Mouse (Mus musculus): ENCODE results near the gene Erich6b. TPM values are rescaled to one million over a fixed set of nuclear protein-coding genes. Genes with fewer than 3 reads are reported as not detected.

The Erich6b gene
- not detected in 2 replicates for polyA plus RNA-seq (2016; fragmentation: Nextera tagmentation; extraction: Ambion mirVana)

GRCm38 (mm10) chr14:75642080-75642479, at the start of gene Erich6b:
TSS of gene Erich6b (plus strand) at chr14:75642259.
- no peak within 1 kb of the TSS for H3K27ac ChIP-seq (ENCODE audit: poor library complexity, severe bottlenecking)
- H3K36me3 ChIP-seq = no peaks in the 10 kb centered on the region
- H3K4me1 ChIP-seq (replicated peaks) = no peaks in the 10 kb centered on the region
- no peaks in the 10 kb centered on the region for H3K27me3 ChIP-seq (replicated peaks)
- ATAC-seq (ENCODE audit: insufficient number of reproducible peaks, low FRiP score) = no peak
- H3K9ac ChIP-seq = no peak within 1 kb of the TSS
- no peak within 1 kb of the TSS for H3K4me2 ChIP-seq
- H3K4me3 ChIP-seq = no peak within 1 kb of the TSS
- 78% methylated on average over 8 of the region's 8 CpGs for WGBS
- H3K9me3 ChIP-seq (replicated peaks) = 0 out of 2 replicates have a peak, but pooled peaks cover 4% of the 10 kb centered on the region

GRCm38 (mm10) chr14:75592978-75593377, 49.1 kb upstream of the Erich6b start, which contains the start of gene Spert:
TSS of gene Spert (minus strand) at chr14:75593116.
- H3K4me1 ChIP-seq (replicated peaks) = no peaks in the 10 kb centered on the region
- no peak within 1 kb of the TSS for H3K27ac ChIP-seq (ENCODE audit: poor library complexity, severe bottlenecking)
- ATAC-seq (ENCODE audit: insufficient number of reproducible peaks, low FRiP score) = no peak
- H3K4me3 ChIP-seq = no peak within 1 kb of the TSS
- no peaks in the 10 kb centered on the region for H3K36me3 ChIP-seq
- WGBS = 59% methylated on average over 3 of the region's 3 CpGs
- no peak within 1 kb of the TSS for H3K4me2 ChIP-seq
- no peaks in the 10 kb centered on the region for H3K9me3 ChIP-seq (replicated peaks)
- no peak within 1 kb of the TSS for H3K9ac ChIP-seq
- H3K27me3 ChIP-seq (replicated peaks) = no peaks in the 10 kb centered on the region

GRCm38 (mm10) chr14:75609176-75609575, 32.9 kb upstream of the Erich6b start:
- Histone ChIP-seq H3K4me2 (no peak overlapping the region), H3K4me1 (replicated peaks) (no peaks in the 10 kb centered on the region), H3K9ac (no peak overlapping the region), H3K4me3 (no peak overlapping the region), H3K27me3 (replicated peaks) (peaks cover 8% of the 10 kb centered on the region; the same call in 1 of the 2 replicates), H3K36me3 (no peaks in the 10 kb centered on the region), H3K9me3 (replicated peaks) (no peaks in the 10 kb centered on the region), H3K27ac (ENCODE audit: poor library complexity, severe bottlenecking) (no peak overlapping the region)
- 85% methylated on average over 2 of the region's 2 CpGs for whole genome bisulfite sequencing
- no peak for ATAC-seq (ENCODE audit: insufficient number of reproducible peaks, low FRiP score)

- H3K9me3 ChIP-seq (replicated peaks) = no peaks in the 10 kb centered on the region
- 82% methylated on average over 6 of the region's 6 CpGs for WGBS
- H3K36me3 ChIP-seq = no peaks in the 10 kb centered on the region
- H3K27me3 ChIP-seq (replicated peaks) = no peaks in the 10 kb centered on the region
- no peak overlapping the region for H3K4me2 ChIP-seq
- no peak overlapping the region for H3K27ac ChIP-seq (ENCODE audit: poor library complexity, severe bottlenecking)
- no peaks in the 10 kb centered on the region for H3K4me1 ChIP-seq (replicated peaks)
- no peak overlapping the region for H3K4me3 ChIP-seq
- no peak for ATAC-seq (ENCODE audit: insufficient number of reproducible peaks, low FRiP score)
- no peak overlapping the region for H3K9ac ChIP-seq
These were observed 25.7 kb upstream of the Erich6b start for GRCm38 (mm10) chr14:75616375-75616774.

- WGBS = 72% methylated on average over 7 of the region's 7 CpGs
- H3K9ac ChIP-seq = no peak overlapping the region
- H3K4me3 ChIP-seq = no peak overlapping the region
- H3K4me2 ChIP-seq = no peak overlapping the region
- H3K4me1 ChIP-seq (replicated peaks) = no peaks in the 10 kb centered on the region
- H3K9me3 ChIP-seq (replicated peaks) = no peaks in the 10 kb centered on the region
- H3K27ac ChIP-seq (ENCODE audit: poor library complexity, severe bottlenecking) = no peak overlapping the region
- no peaks in the 10 kb centered on the region for H3K36me3 ChIP-seq
- no peaks in the 10 kb centered on the region for H3K27me3 ChIP-seq (replicated peaks)
- no peak for ATAC-seq (ENCODE audit: insufficient number of reproducible peaks, low FRiP score)
These were observed 19.1 kb upstream of the Erich6b start for GRCm38 (mm10) chr14:75622984-75623383.

- H3K27ac ChIP-seq (ENCODE audit: poor library complexity, severe bottlenecking) = no peak overlapping the region
- no peaks in the 10 kb centered on the region for H3K36me3 ChIP-seq
- H3K9me3 ChIP-seq (replicated peaks) = no peaks in the 10 kb centered on the region
- H3K27me3 ChIP-seq (replicated peaks) = no peaks in the 10 kb centered on the region
- no peak overlapping the region for H3K4me3 ChIP-seq
- H3K4me1 ChIP-seq (replicated peaks) = no peaks in the 10 kb centered on the region
- no peak overlapping the region for H3K4me2 ChIP-seq
- H3K9ac ChIP-seq = no peak overlapping the region
- 73% methylated on average over 8 of the region's 8 CpGs for whole genome bisulfite sequencing
- no peak for ATAC-seq (ENCODE audit: insufficient number of reproducible peaks, low FRiP score)
These were observed 13.2 kb upstream of the Erich6b start for GRCm38 (mm10) chr14:75628870-75629269.

GRCm38 (mm10) chr14:75635350-75635749, 6.7 kb upstream of the Erich6b start:
- 47% methylated on average over 12 of the region's 12 CpGs for WGBS
- Histone ChIP-seq H3K9ac (no peak overlapping the region), H3K4me3 (no peak overlapping the region), H3K4me1 (replicated peaks) (peaks cover 6% of the 10 kb centered on the region; the same call in 1 of the 2 replicates), H3K36me3 (no peaks in the 10 kb centered on the region), H3K27ac (ENCODE audit: poor library complexity, severe bottlenecking) (peak overlapping the region; percentile 29; the same call in 1 of the 2 replicates), H3K4me2 (peak overlapping the region; percentile 14; the same call in 1 of the 2 replicates), H3K27me3 (replicated peaks) (no peaks in the 10 kb centered on the region), H3K9me3 (replicated peaks) (no peaks in the 10 kb centered on the region)
- ATAC-seq (ENCODE audit: insufficient number of reproducible peaks, low FRiP score) = peak; percentile 75; the same call in 1 of the 2 replicates

- Histone ChIP-seq H3K9ac (no peak overlapping the region), H3K9me3 (replicated peaks) (no peaks in the 10 kb centered on the region), H3K4me2 (peak overlapping the region; percentile 14; the same call in 1 of the 2 replicates), H3K36me3 (no peaks in the 10 kb centered on the region), H3K4me1 (replicated peaks) (peaks cover 6% of the 10 kb centered on the region; the same call in 1 of the 2 replicates), H3K4me3 (no peak overlapping the region), H3K27me3 (replicated peaks) (no peaks in the 10 kb centered on the region), H3K27ac (ENCODE audit: poor library complexity, severe bottlenecking) (no peak overlapping the region)
- ATAC-seq (ENCODE audit: insufficient number of reproducible peaks, low FRiP score) = no peak
- WGBS = 56% methylated on average over 7 of the region's 7 CpGs
These were observed 6.0 kb upstream of the Erich6b start for GRCm38 (mm10) chr14:75636107-75636506.

GRCm38 (mm10) chr14:75637641-75638040, 4.4 kb upstream of the Erich6b start:
- Histone ChIP-seq H3K36me3 (no peaks in the 10 kb centered on the region), H3K9me3 (replicated peaks) (no peaks in the 10 kb centered on the region), H3K4me1 (replicated peaks) (peaks cover 6% of the 10 kb centered on the region; the same call in 1 of the 2 replicates), H3K4me2 (no peak overlapping the region), H3K9ac (no peak overlapping the region), H3K4me3 (no peak overlapping the region), H3K27ac (ENCODE audit: poor library complexity, severe bottlenecking) (no peak overlapping the region), H3K27me3 (replicated peaks) (no peaks in the 10 kb centered on the region)
- ATAC-seq (ENCODE audit: insufficient number of reproducible peaks, low FRiP score) = no peak
- 74% methylated on average over 4 of the region's 4 CpGs for WGBS

GRCm38 (mm10) chr14:75640846-75641245, 1.2 kb upstream of the Erich6b start:
- H3K4me3 ChIP-seq = no peak overlapping the region
- no peaks in the 10 kb centered on the region for H3K36me3 ChIP-seq
- H3K27ac ChIP-seq (ENCODE audit: poor library complexity, severe bottlenecking) = no peak overlapping the region
- H3K4me2 ChIP-seq = no peak overlapping the region
- WGBS = 78% methylated on average over 2 of the region's 2 CpGs
- peaks cover 6% of the 10 kb centered on the region; the same call in 1 of the 2 replicates for H3K4me1 ChIP-seq (replicated peaks)
- no peaks in the 10 kb centered on the region for H3K27me3 ChIP-seq (replicated peaks)
- no peak for ATAC-seq (ENCODE audit: insufficient number of reproducible peaks, low FRiP score)
- H3K9me3 ChIP-seq (replicated peaks) = 0 out of 2 replicates have a peak, but pooled peaks cover 4% of the 10 kb centered on the region
- H3K9ac ChIP-seq = no peak overlapping the region

- WGBS = 67% methylated on average over 6 of the region's 6 CpGs
- Histone ChIP-seq H3K27ac (ENCODE audit: poor library complexity, severe bottlenecking) (no peak overlapping the region), H3K9me3 (replicated peaks) (0 out of 2 replicates have a peak, but pooled peaks cover 4% of the 10 kb centered on the region), H3K4me2 (no peak overlapping the region), H3K36me3 (no peaks in the 10 kb centered on the region), H3K9ac (no peak overlapping the region), H3K4me1 (replicated peaks) (0 out of 2 replicates have a peak, but pooled peaks cover under 1% of the 10 kb centered on the region), H3K4me3 (no peak overlapping the region), H3K27me3 (replicated peaks) (no peaks in the 10 kb centered on the region)
- ATAC-seq (ENCODE audit: insufficient number of reproducible peaks, low FRiP score) = no peak
These were observed 690 bp upstream of the Erich6b start for GRCm38 (mm10) chr14:75641369-75641768.

GRCm38 (mm10) chr14:75645461-75645860, 3.4 kb downstream of the Erich6b start:
- ATAC-seq (ENCODE audit: insufficient number of reproducible peaks, low FRiP score) = no peak
- H3K4me1 ChIP-seq (replicated peaks) = no peaks in the 10 kb centered on the region
- WGBS = 82% methylated on average over 7 of the region's 7 CpGs
- no peak overlapping the region for H3K4me3 ChIP-seq
- no peak overlapping the region for H3K9ac ChIP-seq
- no peak overlapping the region for H3K27ac ChIP-seq (ENCODE audit: poor library complexity, severe bottlenecking)
- H3K36me3 ChIP-seq = no peaks in the 10 kb centered on the region
- no peaks in the 10 kb centered on the region for H3K27me3 ChIP-seq (replicated peaks)
- no peak overlapping the region for H3K4me2 ChIP-seq
- H3K9me3 ChIP-seq (replicated peaks) = 0 out of 2 replicates have a peak, but pooled peaks cover 4% of the 10 kb centered on the region
